Mouse (Mus musculus) liver, postnatal 0 days (tissue): ENCODE measurements around the gene Josd1. TPM values are rescaled to one million over a fixed set of nuclear protein-coding genes. Genes with fewer than 3 reads are reported as not detected.

Experiments
- ATAC-seq: fragments of 200-750 bp; cut with Nextera tagmentation; 2 replicates; pipeline ENCODE4 v1.8.0; 2017; ENCODE audit warnings: mild to moderate bottlenecking, moderate library complexity
- DNase-seq: peaks from one replicate; pipeline ENCODE4 v3.0.0-alpha.2; 2016
- H3K27ac ChIP-seq: fragments of 300-500 bp; sonication (generic); 2 replicates; pipeline ENCODE4 v1.5.1; 2014; ENCODE audit warnings: antibody characterized with exemption, moderate library complexity, mild to moderate bottlenecking, low read depth
- H3K27me3 ChIP-seq: fragments of 300-500 bp; sonication (generic); 2 replicates; pipeline ENCODE4 v1.6.1; 2014; ENCODE audit warnings: low read length, control low read depth, mixed read lengths; ENCODE audit not compliant: insufficient read depth
- H3K36me3 ChIP-seq: fragments of 300-500 bp; sonication (generic); replicated peaks from 2 replicates; pipeline ENCODE4 v1.6.1; 2014; ENCODE audit warnings: mild to moderate bottlenecking, control low read depth, low read length, moderate library complexity, mixed read lengths; ENCODE audit not compliant: insufficient read depth
- H3K4me1 ChIP-seq: fragments of 300-500 bp; sonication (generic); 2 replicates; pipeline ENCODE4 v1.6.1; 2014; ENCODE audit warnings: antibody characterized with exemption, mild to moderate bottlenecking, control low read depth; ENCODE audit not compliant: insufficient read depth
- H3K4me2 ChIP-seq: fragments of 300-500 bp; sonication (generic); 2 replicates; pipeline ENCODE4 v1.6.1; 2014; ENCODE audit warnings: low read depth, mild to moderate bottlenecking, low read length, moderate library complexity, mixed read lengths
- H3K4me3 ChIP-seq: fragments of 300-500 bp; sonication (generic); 2 replicates; pipeline ENCODE4 v1.5.1; 2014; ENCODE audit warnings: low read depth, low read length
- H3K9ac ChIP-seq: fragments of 300-500 bp; sonication (generic); replicated peaks from 2 replicates; pipeline ENCODE4 v1.6.1; 2014; ENCODE audit warnings: mild to moderate bottlenecking, moderate library complexity
- H3K9me3 ChIP-seq: fragments of 300-500 bp; sonication (generic); 2 replicates; pipeline ENCODE4 v1.6.1; 2016; ENCODE audit warnings: mild to moderate bottlenecking, control low read depth, low read length, mixed read lengths
- CTCF ChIP-seq: sonication (generic); IDR thresholded peaks from 2 replicates; pipeline ENCODE4 v1.5.1; 2016; ENCODE audit warnings: antibody characterized with exemption, low read depth
- EP300 ChIP-seq: IDR thresholded peaks from 2 replicates; pipeline ENCODE4 v1.6.1; 2016; ENCODE audit warnings: antibody characterized with exemption, low read depth, mild to moderate bottlenecking
- WGBS: fragments of 180-500 bp; shearing (Covaris S2); extraction: QIAGEN DNeasy Blood & Tissue Kit; methylation state at CpG from one replicate; pipeline ENCODE4 v1.1.7; 2014; ENCODE audit not compliant: insufficient replicate concordance; 5-methylcytosine and 5-hydroxymethylcytosine counted together
- polyA plus RNA-seq: library from polyadenylated mRNA; unstranded; fragments of >200 nt; fragmentation: Nextera tagmentation; extraction: Ambion mirVana; gene quantifications from 2 replicates; pipeline ENCODE4 v1.2.1, GENCODE M21; 2015

Gene Josd1
- polyA plus RNA-seq, 1 experiment from 2014 or later: 13.3 TPM

GRCm38 (mm10) chr15:79670972-79671299 lies 16.8 kb downstream of the Josd1 start:
- Histone ChIP-seq H3K27ac (peak overlapping the region; percentile 61), H3K9me3 (no peaks in the 10 kb centered on the region), H3K4me2 (peak overlapping the region; percentile 79), H3K4me1 (peaks cover 9% of the 10 kb centered on the region), H3K36me3 (peaks cover 28% of the 10 kb centered on the region), H3K27me3 (no peaks in the 10 kb centered on the region), H3K9ac (peak overlapping the region; percentile 80), H3K4me3 (peak overlapping the region; percentile 82)
- ATAC-seq (peak; percentile 57), DNase-seq (no peak)
- no peak for TF ChIP-seq EP300
- no peak for TF ChIP-seq CTCF
- WGBS: under 1% methylated on average over 37 of the region's 37 CpGs

GRCm38 (mm10) chr15:79670249-79670971 lies 17.3 kb downstream of the Josd1 start, which contains the start of gene Tomm22:
Gene Tomm22, plus strand, starts transcription at chr15:79670861.
- 16% methylated on average over 33 of the region's 33 CpGs for WGBS

GRCm38 (mm10) chr15:79669195-79669594 lies 18.5 kb downstream of the Josd1 start:
- no peak overlapping the region for H3K4me3 ChIP-seq
- TF ChIP-seq EP300 (no peak), CTCF (peak; percentile 41; the same call in 1 of the 2 replicates)
- H3K36me3 ChIP-seq: peaks cover 12% of the 10 kb centered on the region
- no peak overlapping the region for H3K9ac ChIP-seq
- H3K9me3 ChIP-seq: no peaks in the 10 kb centered on the region
- DNase-seq: no peak
- no peak overlapping the region for H3K4me2 ChIP-seq
- ATAC-seq: no peak
- 0 out of 2 replicates have a peak overlapping the region, but pooled peaks have one; percentile 18 for H3K27ac ChIP-seq
- H3K27me3 ChIP-seq: no peaks in the 10 kb centered on the region
- WGBS: 58% methylated on average over 10 of the region's 10 CpGs
- H3K4me1 ChIP-seq: peaks cover 9% of the 10 kb centered on the region

More at GRCm38 (mm10) chr15:79670249-79670971, 17.3 kb downstream of the Josd1 start, which contains the start of gene Tomm22:
- Histone ChIP-seq H3K4me2 (peak within 1 kb of the TSS; percentile 79), H3K27ac (peak within 1 kb of the TSS; percentile 61), H3K27me3 (no peaks in the 10 kb centered on the region), H3K4me1 (peaks cover 9% of the 10 kb centered on the region), H3K9me3 (no peaks in the 10 kb centered on the region), H3K36me3 (peaks cover 24% of the 10 kb centered on the region), H3K9ac (peak within 1 kb of the TSS; percentile 80), H3K4me3 (peak within 1 kb of the TSS; percentile 82)
- peak; percentile 96 for ATAC-seq
- peak; percentile 75 for TF ChIP-seq CTCF
- TF ChIP-seq EP300: peak; percentile 56; the same call in 1 of the 2 replicates
- peak; percentile 93 for DNase-seq

GRCm38 (mm10) chr15:79664666-79665065 lies 23.1 kb downstream of the Josd1 start:
- Histone ChIP-seq H3K27me3 (no peaks in the 10 kb centered on the region), H3K9ac (no peak overlapping the region), H3K4me2 (no peak overlapping the region), H3K36me3 (peaks cover 2% of the 10 kb centered on the region; the same call in 1 of the 2 replicates), H3K27ac (no peak overlapping the region), H3K4me3 (no peak overlapping the region), H3K9me3 (no peaks in the 10 kb centered on the region), H3K4me1 (peaks cover 6% of the 10 kb centered on the region; the same call in 1 of the 2 replicates)
- DNase-seq (no peak), ATAC-seq (no peak)
- WGBS: 83% methylated on average over 8 of the region's 8 CpGs
- TF ChIP-seq CTCF: no peak
- TF ChIP-seq EP300: no peak

DNA sequence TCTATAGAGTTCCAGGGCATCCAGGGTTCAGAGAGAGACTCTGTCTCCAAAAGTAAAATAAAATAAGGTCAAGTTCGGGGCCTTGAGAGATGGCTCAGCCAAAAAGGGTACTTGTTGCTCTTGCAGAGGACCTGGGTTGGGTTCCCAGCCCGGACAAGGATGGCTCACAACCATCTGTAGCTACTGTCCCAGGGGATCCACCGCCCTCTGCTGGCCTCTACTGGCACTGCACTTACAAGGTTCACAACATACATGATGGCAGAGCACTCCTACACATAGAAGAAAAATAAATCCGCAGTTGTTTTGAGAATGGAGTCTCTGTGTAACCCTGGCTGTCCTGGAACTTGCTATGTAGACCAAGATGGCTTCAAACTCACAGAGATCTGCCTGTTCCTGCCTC lies 25.9 kb downstream of the Josd1 start:
- Histone ChIP-seq H3K9me3 (no peaks in the 10 kb centered on the region), H3K4me2 (no peak overlapping the region), H3K36me3 (peaks cover 2% of the 10 kb centered on the region; the same call in 1 of the 2 replicates), H3K27me3 (no peaks in the 10 kb centered on the region), H3K9ac (no peak overlapping the region), H3K4me3 (no peak overlapping the region), H3K27ac (no peak overlapping the region), H3K4me1 (peaks cover 6% of the 10 kb centered on the region; the same call in 1 of the 2 replicates)
- WGBS: 78% methylated on average over 4 of the region's 4 CpGs
- DNase-seq (peak; percentile 67), ATAC-seq (no peak)
- TF ChIP-seq EP300 (no peak), CTCF (peak; percentile 75)

DNA sequence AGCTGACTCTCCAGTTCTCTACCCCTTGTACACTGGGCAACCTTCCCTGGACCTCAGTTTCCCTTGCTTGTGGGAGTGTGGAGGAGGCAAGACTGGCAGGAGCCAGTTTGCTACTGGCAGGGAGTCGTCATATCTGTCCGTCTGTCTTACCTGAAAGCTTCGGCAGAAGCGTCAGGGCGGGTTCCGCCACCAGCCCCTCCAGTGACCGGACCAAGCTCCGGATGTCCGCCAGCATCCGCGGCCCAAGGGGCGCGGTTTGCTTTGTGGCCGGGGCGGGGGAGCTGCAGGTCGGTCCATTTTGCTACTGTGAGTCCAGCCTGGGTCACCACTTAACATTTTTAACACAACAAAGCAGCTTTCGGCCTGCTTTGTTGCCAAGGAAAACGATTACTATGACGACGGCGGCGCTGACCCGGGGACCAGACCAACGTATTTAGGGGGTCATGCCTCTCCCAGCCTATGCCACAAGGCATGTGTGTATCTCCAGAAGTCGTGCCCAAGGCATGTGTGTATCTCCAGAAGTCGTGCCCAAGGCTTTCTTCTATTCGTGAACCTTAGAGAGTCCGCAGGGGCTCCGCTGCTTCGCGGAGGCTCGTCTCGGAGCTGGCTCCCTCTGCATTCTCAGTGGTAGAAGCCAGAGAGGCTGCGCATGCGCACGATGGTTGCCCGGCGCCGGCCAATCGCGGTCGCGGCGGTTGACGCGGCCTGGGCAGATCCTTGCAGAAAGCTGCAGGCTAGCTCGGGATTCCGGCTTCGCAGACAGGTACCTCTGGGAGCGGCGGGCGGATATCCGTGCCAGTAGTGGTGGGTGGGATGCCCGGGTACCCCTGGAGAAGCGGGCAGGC lies 29.0 kb downstream of the Josd1 start, which contains the start of the genes Fam227a and Cby1:
Fam227a (minus strand) TSS at position 426 of the 845 bp plus-strand sequence.
Cby1 (plus strand) TSS at position 669 of the 845 bp plus-strand sequence.
- Histone ChIP-seq H3K4me3 (peak within 1 kb of the TSS; percentile 73), H3K4me1 (peaks cover 6% of the 10 kb centered on the region; the same call in 1 of the 2 replicates), H3K4me2 (peak within 1 kb of the TSS; percentile 99), H3K27ac (peak within 1 kb of the TSS; percentile 90), H3K9me3 (no peaks in the 10 kb centered on the region), H3K27me3 (no peaks in the 10 kb centered on the region), H3K36me3 (0 out of 2 replicates have a peak, but pooled peaks cover 2% of the 10 kb centered on the region), H3K9ac (peak within 1 kb of the TSS; percentile 84)
- TF ChIP-seq EP300: no peak
- no peak for TF ChIP-seq CTCF
- DNase-seq (peak; percentile 96), ATAC-seq (peak; percentile 90)
- WGBS: under 1% methylated on average over 55 of the region's 55 CpGs
